8 mouse cellular contexts compared by ENCODE assay signal in the genomic region with DNA sequence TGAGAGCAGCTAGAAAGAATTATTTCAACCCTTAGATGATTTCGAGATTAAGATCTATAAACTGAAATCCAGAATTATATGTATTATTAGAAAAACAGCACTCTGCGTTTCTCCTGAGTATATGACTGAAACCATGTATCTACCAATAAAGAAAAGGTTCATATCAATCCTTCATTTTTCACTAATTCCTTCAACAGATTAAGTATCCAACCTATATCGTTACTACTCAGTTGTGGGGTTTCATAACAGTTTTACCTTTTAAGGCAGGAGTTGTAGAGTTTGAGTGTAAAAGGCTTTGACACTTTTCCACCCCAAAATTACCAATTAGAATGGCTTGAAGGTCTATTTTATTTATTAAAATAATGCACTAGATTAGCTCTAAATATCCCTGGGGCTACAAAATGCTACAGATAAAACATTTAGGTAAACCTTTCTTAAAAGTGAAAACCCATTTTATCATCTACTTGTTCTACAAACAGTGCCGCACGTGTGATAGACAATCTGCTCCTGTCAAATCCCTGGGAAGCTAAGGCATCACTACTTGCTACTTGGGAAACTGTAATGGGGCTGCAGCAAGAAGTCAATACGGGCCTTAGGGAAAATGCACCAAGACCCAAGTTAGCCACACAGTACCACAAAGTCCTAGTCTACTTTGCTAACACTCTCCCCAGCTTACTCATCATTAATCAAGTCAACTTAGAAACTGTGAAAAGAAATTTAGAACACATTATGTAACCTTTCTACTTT. TPM values are rescaled to one million over a fixed set of nuclear protein-coding genes. Genes with fewer than 3 reads are reported as not detected.
DNase-seq lines count a peak whose midpoint lies in the region; ATAC-seq lines count a peak whose summit lies in the region.

No protein-coding gene starts in this region.

- no peaks in the 10 kb centered on the region for H3K27me3 ChIP-seq in kidney, embryonic 15.5 days
- no peaks in the 10 kb centered on the region for H3K27me3 ChIP-seq in hindbrain, embryonic 15.5 days
- no peaks in the 10 kb centered on the region for H3K27me3 ChIP-seq in midbrain, embryonic 16.5 days (ENCODE audit: control insufficient read depth, insufficient read depth, low read depth, low read length)

- peaks cover 23% of the 10 kb centered on the region for H3K4me1 ChIP-seq in kidney, embryonic 15.5 days
- H3K4me1 ChIP-seq in hindbrain, embryonic 15.5 days (replicated peaks), result peaks cover 31% of the 10 kb centered on the region
- peaks cover 23% of the 10 kb centered on the region for H3K4me1 ChIP-seq in midbrain, embryonic 16.5 days (ENCODE audit: control insufficient read depth, insufficient read depth, low read length)

- H3K27ac ChIP-seq in kidney, embryonic 15.5 days, result no peak overlapping the region
- no peak overlapping the region for H3K27ac ChIP-seq in hindbrain, embryonic 15.5 days (replicated peaks)
- H3K27ac ChIP-seq in midbrain, embryonic 16.5 days (ENCODE audit: low read length), result no peak overlapping the region

- DNase-seq in kidney, postnatal 25 days, result no peak
- DNase-seq in adipocyte (ENCODE audit: low spot score), result peak; percentile 39
- no peak for DNase-seq in spleen, postnatal 14 days (ENCODE audit: low spot score in 2 of 2)
- no peak for DNase-seq in right cerebral cortex, postnatal 10 days (ENCODE audit: low spot score in 2 of 2)

- peak overlapping the region; percentile 64 for H3K4me3 ChIP-seq in kidney, embryonic 15.5 days (replicated peaks)
- peak overlapping the region; percentile 23 for H3K4me3 ChIP-seq in hindbrain, embryonic 15.5 days
- 0 out of 2 replicates have a peak overlapping the region, but pooled peaks have one; percentile 12 for H3K4me3 ChIP-seq in midbrain, embryonic 16.5 days (ENCODE audit: low read depth, low read length)

- no peak for ATAC-seq in kidney, embryonic 15.5 days (replicated peaks; ENCODE audit: low FRiP score)
- ATAC-seq in hindbrain, embryonic 15.5 days (ENCODE audit: low FRiP score, low read depth), result no peak
- no peak for ATAC-seq in midbrain, embryonic 16.5 days
- ATAC-seq in megakaryocyte-erythroid progenitor cell, adult 5-6 weeks (replicated peaks; ENCODE audit: low FRiP score, low TSS enrichment, poor library complexity, severe bottlenecking), result no peak

- peak overlapping the region; percentile 67 for H3K4me2 ChIP-seq in kidney, embryonic 15.5 days
- peak overlapping the region; percentile 60 for H3K4me2 ChIP-seq in hindbrain, embryonic 15.5 days
- peak overlapping the region; percentile 49 for H3K4me2 ChIP-seq in midbrain, embryonic 16.5 days (ENCODE audit: low read length)

- H3K9me3 ChIP-seq in kidney, embryonic 15.5 days (replicated peaks), result no peaks in the 10 kb centered on the region
- H3K9me3 ChIP-seq in hindbrain, embryonic 15.5 days, result no peaks in the 10 kb centered on the region
- H3K9me3 ChIP-seq in midbrain, embryonic 16.5 days (replicated peaks; ENCODE audit: control insufficient read depth, low read length, poor library complexity, severe bottlenecking), result no peaks in the 10 kb centered on the region

- 22% methylated on average over 6 of the region's 6 CpGs for WGBS in kidney, embryonic 15.5 days
- 53% methylated on average over 6 of the region's 6 CpGs for WGBS in hindbrain, embryonic 15.5 days
- 46% methylated on average over 6 of the region's 6 CpGs for WGBS in midbrain, embryonic 16.5 days

- H3K36me3 ChIP-seq in kidney, embryonic 15.5 days, result 0 out of 2 replicates have a peak, but pooled peaks cover 3% of the 10 kb centered on the region
- no peaks in the 10 kb centered on the region for H3K36me3 ChIP-seq in hindbrain, embryonic 15.5 days
- H3K36me3 ChIP-seq in midbrain, embryonic 16.5 days (ENCODE audit: control insufficient read depth, insufficient read depth, low read length), result no peaks in the 10 kb centered on the region

- H3K9ac ChIP-seq in kidney, embryonic 15.5 days, result peak overlapping the region; percentile 31; the same call in 1 of the 2 replicates
- H3K9ac ChIP-seq in hindbrain, embryonic 15.5 days, result 0 out of 2 replicates have a peak overlapping the region, but pooled peaks have one; percentile 16
- no peak overlapping the region for H3K9ac ChIP-seq in midbrain, embryonic 16.5 days (ENCODE audit: low read depth, low read length)

RNA-seq across cellular contexts. Expression of gene Eif3a, which starts 2.1 kb away (rescaled TPM):
- 151 and 153 TPM in 2 replicates for polyA plus RNA-seq in kidney, embryonic 15.5 days (2015; fragmentation: Nextera tagmentation; extraction: Ambion mirVana)
- 101 and 107 TPM in 2 replicates for polyA plus RNA-seq in hindbrain, embryonic 15.5 days (2015; fragmentation: Nextera tagmentation; extraction: Ambion mirVana)
- polyA plus RNA-seq in midbrain, embryonic 16.5 days (2015; fragmentation: Nextera tagmentation; extraction: Ambion mirVana), result 102 and 112 TPM in 2 replicates
- 344 and 346 TPM in 2 replicates for total RNA-seq in megakaryocyte-erythroid progenitor cell, adult 5-6 weeks (2014; fragmentation: Nextera tagmentation)
- total RNA-seq in megakaryocyte-erythroid progenitor cell, adult 5-6 weeks (2017), result 570 and 597 TPM in 2 replicates

RNA-seq across cellular contexts. Expression of gene Fam45a, which starts 23.0 kb away (rescaled TPM):
- polyA plus RNA-seq in kidney, embryonic 15.5 days (2015; fragmentation: Nextera tagmentation; extraction: Ambion mirVana), result 29.0 and 30.0 TPM in 2 replicates
- 41.2 and 42.9 TPM in 2 replicates for polyA plus RNA-seq in hindbrain, embryonic 15.5 days (2015; fragmentation: Nextera tagmentation; extraction: Ambion mirVana)
- polyA plus RNA-seq in midbrain, embryonic 16.5 days (2015; fragmentation: Nextera tagmentation; extraction: Ambion mirVana), result 40.2 and 42.4 TPM in 2 replicates
- 27.2 and 27.6 TPM in 2 replicates for total RNA-seq in megakaryocyte-erythroid progenitor cell, adult 5-6 weeks (2014; fragmentation: Nextera tagmentation)
- total RNA-seq in megakaryocyte-erythroid progenitor cell, adult 5-6 weeks (2017), result 22.0 and 38.4 TPM in 2 replicates

RNA-seq across cellular contexts. Expression of gene Nanos1, which starts 32.6 kb away (rescaled TPM):
- 1.1 and 1.5 TPM in 2 replicates for polyA plus RNA-seq in kidney, embryonic 15.5 days (2015; fragmentation: Nextera tagmentation; extraction: Ambion mirVana)
- polyA plus RNA-seq in hindbrain, embryonic 15.5 days (2015; fragmentation: Nextera tagmentation; extraction: Ambion mirVana), result 19.4 and 19.7 TPM in 2 replicates
- polyA plus RNA-seq in midbrain, embryonic 16.5 days (2015; fragmentation: Nextera tagmentation; extraction: Ambion mirVana), result 20.1 and 20.9 TPM in 2 replicates
- total RNA-seq in megakaryocyte-erythroid progenitor cell, adult 5-6 weeks (2014; fragmentation: Nextera tagmentation), result 1.2 and 2.5 TPM in 2 replicates
- 1.2 and 1.5 TPM in 2 replicates for total RNA-seq in megakaryocyte-erythroid progenitor cell, adult 5-6 weeks (2017)

Comparison
In these comparisons a context has a peak if more than half of its experiments do, and no peak if none do; other contexts are left out.
1. H3K4me3 ChIP-seq: peak in every context shown above with its lines; median percentile 64 in kidney, embryonic 15.5 days; 23 in hindbrain, embryonic 15.5 days; 12 in midbrain, embryonic 16.5 days.